Mouse (Mus musculus) right cerebral cortex, postnatal 10 days (tissue): Measurements from ENCODE around the gene Dync1li2.

Experiments
- DNase-seq, 2 experiments: peaks; one replicate each; pipeline ENCODE4 v3.0.0; 2021; ENCODE audit warnings: low spot score in 2 of 2

Gene Dync1li2

GRCm38 (mm10) chr8:104442299-104443124, at the start of gene Dync1li2:
Gene Dync1li2, minus strand, starts transcription at chr8:104443047.
- DNase-seq = peak; percentile 93 to 94

GRCm38 (mm10) chr8:104479091-104479490, 36.2 kb upstream of the Dync1li2 start:
- DNase-seq = no peak

- DNase-seq = no peak
Measured at GRCm38 (mm10) chr8:104472465-104472864, 29.6 kb upstream of the Dync1li2 start.

GRCm38 (mm10) chr8:104467463-104467862, 24.6 kb upstream of the Dync1li2 start:
- no peak for DNase-seq

- no peak for DNase-seq
Measured at GRCm38 (mm10) chr8:104452177-104452576, 9.3 kb upstream of the Dync1li2 start.

- no peak for DNase-seq
Measured at GRCm38 (mm10) chr8:104448796-104449195, 5.9 kb upstream of the Dync1li2 start.

- DNase-seq = no peak
Measured at GRCm38 (mm10) chr8:104446016-104446415, 3.2 kb upstream of the Dync1li2 start.

GRCm38 (mm10) chr8:104445248-104445647, 2.4 kb upstream of the Dync1li2 start:
- DNase-seq = peak in 1 of 2 experiments; percentile 56

- peak in 1 of 2 experiments; percentile 20 for DNase-seq
Measured at GRCm38 (mm10) chr8:104443125-104443679, 355 bp upstream of the Dync1li2 start.

GRCm38 (mm10) chr8:104441613-104442012, 1.2 kb downstream of the Dync1li2 start:
- DNase-seq = peak; percentile 51 to 52

GRCm38 (mm10) chr8:104439461-104439860, 3.4 kb downstream of the Dync1li2 start:
- DNase-seq = peak in 1 of 2 experiments; percentile 29

GRCm38 (mm10) chr8:104437494-104438135, 5.2 kb downstream of the Dync1li2 start:
- DNase-seq = peak in 1 of 2 experiments; percentile 30

GRCm38 (mm10) chr8:104436591-104436990, 6.3 kb downstream of the Dync1li2 start:
- DNase-seq = no peak

GRCm38 (mm10) chr8:104436038-104436437, 6.8 kb downstream of the Dync1li2 start:
- DNase-seq = peak; percentile 97

GRCm38 (mm10) chr8:104434826-104435354, 8.0 kb downstream of the Dync1li2 start:
- DNase-seq = no peak

GRCm38 (mm10) chr8:104434275-104434674, 8.6 kb downstream of the Dync1li2 start:
- no peak for DNase-seq

GRCm38 (mm10) chr8:104433191-104433842, 9.5 kb downstream of the Dync1li2 start:
- peak in 1 of 2 experiments; percentile 6 for DNase-seq

GRCm38 (mm10) chr8:104432656-104433055, 10.2 kb downstream of the Dync1li2 start:
- DNase-seq = peak in 1 of 2 experiments; percentile 7

- no peak for DNase-seq
Measured at GRCm38 (mm10) chr8:104430230-104430629, 12.6 kb downstream of the Dync1li2 start.

GRCm38 (mm10) chr8:104427703-104428102, 15.1 kb downstream of the Dync1li2 start:
- no peak for DNase-seq

GRCm38 (mm10) chr8:104422313-104422712, 20.5 kb downstream of the Dync1li2 start:
- no peak for DNase-seq

GRCm38 (mm10) chr8:104416022-104416421, 26.8 kb downstream of the Dync1li2 start:
- no peak for DNase-seq
